Mouse (Mus musculus): Measurements from ENCODE around the gene 1110059G10Rik.
A peak's percentile ranks its signal among the peaks of the same experiment; 100 is the strongest.

The 1110059G10Rik gene

GRCm38 (mm10) chr9:122950643-122951475 is at the start of gene 1110059G10Rik, which contains the start of gene Kif15:
TSS of gene 1110059G10Rik (minus strand) at chr9:122951000.
TSS of gene Kif15 (plus strand) at chr9:122951046.
- DNase-seq = peak; percentile 97

GRCm38 (mm10) chr9:122999193-122999586 is 48.4 kb upstream of the 1110059G10Rik start:
- DNase-seq = no peak

- no peak for DNase-seq
Measured at GRCm38 (mm10) chr9:122998406-122999192, 47.8 kb upstream of the 1110059G10Rik start.

- DNase-seq = no peak
Measured at GRCm38 (mm10) chr9:122928915-122929314, 21.9 kb downstream of the 1110059G10Rik start.

- peak; percentile 67 for DNase-seq
Measured at GRCm38 (mm10) chr9:122922936-122923381, 27.8 kb downstream of the 1110059G10Rik start, which contains the start of gene Zfp105. TSS of gene Zfp105 (plus strand) at chr9:122923072.

- DNase-seq = no peak
Measured at GRCm38 (mm10) chr9:122922436-122922835, 28.4 kb downstream of the 1110059G10Rik start.

- DNase-seq = peak; percentile 53
Measured at GRCm38 (mm10) chr9:122902717-122903535, 47.9 kb downstream of the 1110059G10Rik start.

- no peak for DNase-seq
Measured at GRCm38 (mm10) chr9:122901047-122901446, 49.8 kb downstream of the 1110059G10Rik start.

All from right cerebral cortex, postnatal 14 days (tissue).